Mouse (Mus musculus): ENCODE results near the gene Mcm6. TPM values are rescaled to one million over a fixed set of nuclear protein-coding genes. Genes with fewer than 3 reads are reported as not detected.

The Mcm6 gene
- 10 to 100 TPM; 15.3 to 22.4 TPM for total RNA-seq (2021)
- long read RNA-seq, experiment 1, full-length matches to known transcripts, result 77 of 88 reads
- long read RNA-seq, experiment 1, partial matches to known transcripts, result 3 of 88 reads
- long read RNA-seq, experiment 1, other reads (novel, unspliced or antisense), result 8 of 88 reads
- long read RNA-seq, experiment 2, transcript Mcm6-201 (17 exons, 2,910 nt), result major isoform, 31 of 34 reads
- long read RNA-seq, experiment 2, partial matches to known transcripts, result 3 of 34 reads
- long read RNA-seq, experiment 2, other reads (novel, unspliced or antisense), result 0 of 34 reads

DNA sequence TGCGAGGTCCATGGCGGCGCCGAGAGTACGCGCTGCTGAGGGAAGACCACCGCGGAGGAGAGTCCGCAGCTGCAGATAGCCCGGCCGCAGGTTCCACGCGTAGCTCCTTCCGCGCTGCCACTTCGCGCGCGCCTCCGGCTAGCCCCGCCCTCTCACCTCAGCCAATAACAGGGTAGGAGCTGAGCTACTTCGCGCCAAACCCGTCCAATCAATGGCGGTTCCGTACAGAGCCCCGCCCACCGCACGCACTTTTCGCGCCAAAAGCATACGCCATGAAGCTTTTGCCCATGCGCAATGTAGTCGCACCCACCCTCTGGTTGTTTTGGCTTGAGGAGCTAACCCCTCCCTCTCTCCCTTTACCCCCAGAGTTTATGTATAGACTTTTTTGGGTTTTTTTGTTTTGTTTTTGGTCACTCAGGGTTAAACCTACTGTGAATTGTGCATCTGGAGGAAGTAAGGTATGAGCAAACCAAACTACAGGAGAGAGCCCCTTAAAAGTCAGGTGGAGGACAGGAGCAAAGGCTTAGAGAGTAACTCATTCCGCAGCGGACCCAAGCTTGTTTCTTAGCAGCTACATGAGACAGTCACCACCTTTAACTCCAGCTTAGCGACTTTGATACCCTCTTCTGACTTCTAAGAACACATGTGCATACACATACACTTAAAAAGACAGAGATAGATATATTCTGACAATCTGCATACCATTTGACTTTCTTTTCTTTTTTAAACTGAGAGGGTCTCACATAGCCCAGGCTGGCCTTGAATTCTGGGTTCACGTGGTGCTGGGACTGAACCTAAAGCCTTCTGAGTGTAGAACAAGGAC lies at the start of gene Mcm6:
TSS of gene Mcm6 (minus strand) at position 111 of the 823 bp plus-strand sequence.
- peak; percentile 92 for DNase-seq

DNA sequence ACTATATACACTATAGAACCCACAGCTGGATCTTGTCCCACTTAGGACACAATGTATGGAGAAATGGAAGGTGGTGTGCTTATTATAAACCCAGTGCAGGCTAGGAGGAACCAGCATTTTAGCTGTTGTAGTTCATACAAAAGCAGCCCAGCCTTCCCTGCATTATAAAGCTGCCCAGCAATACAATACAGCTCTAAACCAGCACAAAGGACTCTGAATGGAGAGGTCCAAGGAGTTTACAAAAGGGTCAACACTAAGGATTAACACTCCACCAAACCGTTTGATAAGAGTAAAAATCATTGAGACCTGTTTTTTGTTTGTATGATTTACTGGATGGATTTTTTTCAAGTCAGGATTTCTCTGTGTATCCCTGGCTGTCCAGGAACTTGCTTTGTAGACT lies 47.4 kb upstream of the Mcm6 start:
- DNase-seq, result no peak

DNA sequence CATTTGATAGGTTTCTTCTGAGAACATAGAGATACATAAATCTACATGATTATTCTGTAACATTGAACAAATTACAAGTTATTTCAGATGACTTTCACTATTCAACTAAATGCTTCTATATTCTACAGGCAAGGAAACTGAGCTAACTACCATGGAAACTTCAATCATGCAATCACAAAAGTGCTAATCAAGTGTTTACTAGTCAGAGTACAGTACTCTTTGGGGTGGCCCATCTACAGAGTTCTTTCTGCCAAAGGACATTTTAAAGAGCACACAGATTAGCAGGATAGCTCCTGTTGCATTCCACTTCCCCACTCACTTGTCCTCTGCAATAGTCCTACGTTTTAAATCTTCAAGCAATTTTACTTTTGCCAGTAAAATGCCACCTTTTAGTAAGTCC lies 46.2 kb upstream of the Mcm6 start:
- no peak for DNase-seq

DNA sequence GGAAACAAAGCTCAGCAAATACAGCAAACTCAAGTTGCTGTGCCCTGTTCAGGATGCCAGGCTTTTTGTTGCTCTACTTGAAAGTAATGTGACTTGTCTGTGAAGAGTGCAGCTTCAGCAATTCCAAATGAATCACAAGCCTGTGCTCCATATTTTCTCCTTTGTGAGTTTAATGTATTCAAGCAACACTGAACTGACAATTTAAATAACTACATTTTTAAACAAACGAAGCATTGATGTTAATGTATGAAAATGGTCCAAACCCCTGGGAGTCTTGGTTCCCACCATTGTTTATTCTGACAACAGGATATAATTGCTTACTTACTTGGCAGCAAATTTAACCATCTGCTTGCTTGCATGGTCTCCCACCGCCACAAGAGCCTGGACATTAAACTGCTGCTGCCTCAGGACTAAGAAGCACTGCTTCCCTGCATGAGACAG lies 45.6 kb upstream of the Mcm6 start:
- DNase-seq, result no peak

DNA sequence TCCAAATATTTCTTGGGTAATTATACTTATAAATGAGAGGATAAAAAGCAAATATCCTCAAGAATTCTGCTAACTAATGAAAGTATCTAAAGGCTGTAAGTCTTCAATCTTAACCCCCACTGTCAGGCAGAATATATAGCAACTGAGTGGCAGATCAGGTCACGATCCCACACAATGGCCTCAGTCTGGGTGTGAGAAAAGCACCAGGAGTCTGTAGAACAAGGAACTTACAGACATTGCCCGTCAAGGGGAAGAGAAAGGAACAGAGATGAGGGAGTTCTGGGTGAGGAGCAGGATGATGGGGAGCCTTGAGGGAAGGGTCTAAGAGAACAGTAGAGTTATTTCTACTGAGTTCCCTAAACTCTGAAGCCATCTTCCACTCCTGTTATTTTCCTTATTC lies 41.5 kb upstream of the Mcm6 start:
- DNase-seq, result no peak

DNA sequence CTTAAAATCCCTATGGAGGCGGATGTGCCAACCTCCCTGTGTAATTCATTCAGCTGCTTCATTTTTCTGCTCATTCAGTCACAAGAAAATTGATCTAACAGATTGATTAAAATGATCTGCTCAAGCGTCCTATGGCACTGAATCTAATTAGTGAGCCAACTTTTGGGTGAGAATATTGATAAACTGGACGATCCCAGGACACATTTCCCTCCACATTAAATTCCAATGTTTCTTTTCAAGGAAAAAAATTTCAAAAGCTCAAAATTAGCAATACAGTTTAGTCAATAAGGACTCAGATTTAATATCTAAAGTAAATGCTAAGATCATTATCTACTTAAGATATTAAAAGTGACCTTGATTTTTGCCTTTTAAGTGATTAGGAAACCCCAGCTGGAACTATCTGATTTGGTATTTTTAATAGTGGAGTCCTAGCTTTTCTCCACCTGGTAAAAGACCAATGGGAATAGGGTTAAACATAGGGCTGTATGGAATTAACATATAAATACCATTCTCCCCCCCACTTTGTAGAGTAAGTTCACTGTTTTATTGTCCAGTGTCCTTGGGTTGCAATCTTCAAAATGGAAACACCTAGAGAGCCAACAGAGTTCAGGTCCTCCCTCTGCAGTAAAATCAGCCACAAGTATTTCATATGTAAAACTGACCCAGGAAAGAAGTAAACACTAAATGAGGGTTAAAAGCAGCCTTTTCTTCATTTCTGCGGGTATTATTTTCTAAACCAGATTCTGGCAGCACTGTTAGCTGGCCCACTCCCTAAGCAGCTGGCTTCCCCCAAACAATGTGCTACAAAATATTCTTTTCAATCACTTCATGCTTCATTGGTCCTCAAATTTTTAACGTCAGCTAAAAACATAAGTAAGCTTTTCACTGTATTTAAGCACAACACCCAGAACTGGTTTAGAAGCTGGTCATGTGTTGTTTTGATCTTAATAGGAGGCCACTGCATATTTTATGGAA lies 40.8 kb upstream of the Mcm6 start:
- no peak for DNase-seq

DNA sequence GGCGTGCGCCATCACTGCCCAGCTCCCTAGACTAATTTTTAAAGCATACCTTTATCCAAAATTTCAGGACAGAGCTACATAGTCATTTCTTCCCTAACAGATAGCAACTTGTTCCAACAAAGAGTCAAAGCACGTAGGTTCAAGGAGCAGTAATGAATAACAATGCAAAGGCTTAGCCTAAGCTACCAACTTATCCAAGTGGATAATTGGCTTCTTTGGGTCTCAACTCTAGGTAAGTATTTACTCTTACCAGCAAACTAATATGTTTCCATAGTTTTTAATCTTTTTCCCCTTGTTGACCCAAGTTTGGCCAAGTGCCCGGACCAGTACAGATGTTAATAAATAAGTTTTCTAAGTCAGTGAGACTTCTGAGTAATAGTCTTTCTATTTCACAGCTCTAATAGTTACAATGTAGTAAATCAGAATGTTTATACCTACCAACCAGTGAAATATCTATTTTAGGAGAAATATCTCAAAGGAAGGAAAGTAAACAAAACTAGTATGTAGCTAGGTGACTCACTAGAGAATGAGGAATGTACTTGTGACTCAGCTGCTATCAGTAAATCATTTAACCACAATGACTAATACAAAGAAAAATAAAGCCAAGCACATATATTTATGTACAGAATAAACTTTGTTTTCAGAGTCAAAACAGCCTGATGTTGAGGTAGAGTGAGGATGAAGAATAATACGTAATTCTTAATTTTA lies 39.4 kb upstream of the Mcm6 start:
- no peak for DNase-seq

DNA sequence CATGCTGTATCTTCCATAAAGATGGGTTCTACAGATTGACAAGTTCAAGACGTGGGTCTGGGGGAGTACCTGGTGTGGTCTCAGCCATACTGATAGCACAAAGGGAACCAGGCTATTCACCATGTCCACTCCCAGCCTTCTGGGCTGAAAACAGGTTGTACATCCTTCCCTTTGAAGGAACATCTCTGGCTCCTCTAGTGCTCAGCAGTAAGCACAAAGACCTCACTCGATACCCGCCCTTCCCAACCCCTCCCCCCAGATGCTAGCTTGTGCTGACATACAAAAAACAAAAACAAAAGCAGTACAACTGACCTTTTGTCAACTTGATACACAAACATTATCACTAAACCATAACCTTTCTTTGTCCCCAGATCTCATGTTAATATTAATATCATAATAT lies 35.2 kb upstream of the Mcm6 start:
- DNase-seq, result no peak

DNA sequence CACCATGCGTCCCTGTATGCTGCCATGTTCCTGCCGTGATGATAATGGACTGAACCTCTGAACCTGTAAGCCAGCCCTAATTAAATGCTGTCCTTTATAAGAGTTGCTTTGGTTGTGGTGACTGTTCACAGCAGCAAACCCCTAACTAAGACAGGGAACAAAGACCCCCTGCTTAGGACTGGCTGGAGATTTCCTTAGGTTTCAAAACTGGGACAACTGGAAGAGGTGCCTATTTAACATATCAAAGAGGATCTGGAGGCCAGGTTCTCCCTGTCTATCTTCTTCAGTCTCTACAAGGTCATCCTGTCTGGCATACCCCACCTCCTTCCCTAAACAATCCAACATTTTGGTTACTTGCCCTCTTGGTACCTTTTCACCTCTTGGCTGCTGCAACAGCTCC lies 32.9 kb upstream of the Mcm6 start:
- no peak for DNase-seq

DNA sequence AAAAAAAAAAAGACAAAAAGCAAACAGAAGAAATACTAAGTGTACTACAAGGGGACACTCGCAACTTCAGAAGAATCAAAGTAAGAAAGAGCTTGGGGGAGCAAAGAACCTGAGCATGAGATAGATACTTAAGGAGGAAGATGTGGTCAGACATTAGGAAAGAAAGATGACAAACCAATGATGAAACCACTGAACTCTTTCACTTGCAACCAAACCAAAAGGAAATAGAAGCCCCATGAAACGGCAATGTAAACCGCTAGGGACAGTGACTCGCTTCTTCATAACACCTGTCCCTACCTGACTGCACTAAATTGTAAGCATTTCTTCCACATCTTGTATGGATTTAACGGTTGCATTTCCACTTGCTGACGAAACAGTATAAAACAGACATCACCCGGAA lies 27.0 kb upstream of the Mcm6 start:
- no peak for DNase-seq

DNA sequence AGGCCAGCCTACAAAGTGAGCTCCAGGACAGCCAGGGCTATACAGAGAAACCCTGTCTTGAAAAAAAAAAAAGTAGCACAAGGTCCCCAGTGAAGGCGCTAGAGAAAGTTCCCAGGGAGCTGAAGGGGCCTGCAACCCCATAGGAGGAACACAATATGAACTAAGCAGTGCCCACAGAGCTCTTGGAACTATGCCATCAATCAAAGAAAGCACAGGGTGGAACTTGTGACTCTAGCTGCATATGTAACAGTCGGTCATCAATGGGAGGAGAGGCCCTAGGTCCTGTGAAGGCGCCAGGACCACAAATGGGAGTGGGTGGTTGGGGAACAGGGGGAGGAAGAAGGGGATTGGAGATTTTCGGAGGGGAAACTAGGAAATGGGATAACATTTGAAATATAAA lies 17.4 kb upstream of the Mcm6 start:
- no peak for DNase-seq

DNA sequence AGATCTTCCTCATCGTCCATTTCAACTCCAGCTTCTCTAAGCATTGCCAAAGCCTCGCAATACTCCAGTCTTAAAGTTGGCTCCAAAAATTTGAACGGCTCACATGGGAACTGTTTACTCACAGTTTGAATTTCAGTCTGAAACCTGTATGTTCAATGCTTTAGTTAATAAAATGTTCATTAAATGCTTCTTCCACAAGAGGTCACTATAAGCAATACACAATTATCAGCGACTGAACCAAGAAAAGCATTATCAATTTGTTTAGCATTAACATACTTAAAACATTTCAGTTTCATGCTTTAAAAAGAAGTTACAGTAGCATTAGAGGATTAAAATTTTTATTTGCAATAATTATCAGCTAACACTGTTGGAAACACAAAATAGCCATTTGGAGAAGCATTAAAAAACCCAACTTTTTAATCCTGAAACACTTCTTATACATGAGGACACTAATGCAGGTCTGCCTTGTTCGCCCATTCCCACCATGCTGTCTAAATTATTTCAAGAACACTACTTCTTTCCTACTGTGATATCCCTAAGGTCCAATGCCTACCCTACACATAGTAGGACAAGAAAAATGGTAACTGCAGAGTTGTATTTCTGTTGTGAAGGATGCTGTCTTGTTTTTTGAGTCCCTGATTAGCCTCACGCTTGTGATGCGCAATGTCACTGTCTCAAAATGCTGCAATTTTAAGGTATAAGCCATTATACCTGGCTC lies 12.8 kb upstream of the Mcm6 start:
- no peak for DNase-seq

DNA sequence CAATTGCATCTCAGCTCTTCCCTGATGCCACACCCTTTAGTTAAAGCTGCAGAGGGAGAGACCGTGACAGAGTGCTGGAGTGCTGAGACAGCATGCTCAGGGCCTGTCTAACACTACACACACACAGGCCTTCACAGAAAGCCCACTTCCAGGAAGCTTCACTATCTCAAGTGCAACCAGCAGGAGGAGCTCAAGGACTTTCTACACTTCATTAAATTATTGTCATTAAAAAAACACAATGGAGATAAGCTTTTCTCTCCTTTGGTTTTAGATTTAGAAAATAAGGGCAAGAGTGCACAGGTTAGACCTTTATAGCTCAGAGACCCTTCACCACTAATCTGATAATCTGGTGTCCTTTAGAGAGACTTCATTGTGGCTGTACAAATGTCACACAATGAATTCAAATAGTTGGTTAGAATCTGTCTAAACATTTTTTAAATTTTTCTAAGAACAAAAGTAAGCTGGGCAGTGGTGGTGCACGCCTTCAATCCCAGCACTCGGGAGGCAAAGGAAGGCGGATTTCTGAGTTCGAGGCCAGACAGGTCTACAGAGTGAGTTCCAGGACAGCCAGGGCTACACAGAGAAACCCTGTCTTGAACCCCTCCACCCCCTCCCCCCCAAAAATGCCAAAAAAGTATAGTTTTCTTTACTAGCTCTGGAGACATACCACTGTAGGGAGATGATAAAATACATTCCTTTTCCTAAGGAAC lies 9.4 kb upstream of the Mcm6 start:
- DNase-seq, result peak; percentile 45

DNA sequence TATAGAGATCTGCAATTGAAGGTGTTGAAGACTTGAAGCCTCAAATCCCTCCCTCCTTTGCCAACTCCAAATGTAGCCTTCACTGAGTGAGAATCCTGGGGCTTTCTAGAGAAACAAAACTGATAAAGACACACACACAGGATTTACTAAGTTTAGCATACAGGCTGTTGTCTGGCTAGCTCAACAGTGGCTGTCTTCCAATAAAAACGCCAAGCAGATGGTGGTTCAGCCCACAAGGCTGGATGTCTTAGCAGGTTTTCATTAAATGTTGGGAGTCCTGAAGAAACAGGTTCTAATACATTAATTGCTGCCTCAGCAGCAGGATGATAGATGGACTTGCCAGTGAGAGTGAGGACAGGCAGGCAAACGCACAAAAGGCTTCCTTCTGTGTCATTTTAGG lies 1.1 kb upstream of the Mcm6 start:
- no peak for DNase-seq

DNA sequence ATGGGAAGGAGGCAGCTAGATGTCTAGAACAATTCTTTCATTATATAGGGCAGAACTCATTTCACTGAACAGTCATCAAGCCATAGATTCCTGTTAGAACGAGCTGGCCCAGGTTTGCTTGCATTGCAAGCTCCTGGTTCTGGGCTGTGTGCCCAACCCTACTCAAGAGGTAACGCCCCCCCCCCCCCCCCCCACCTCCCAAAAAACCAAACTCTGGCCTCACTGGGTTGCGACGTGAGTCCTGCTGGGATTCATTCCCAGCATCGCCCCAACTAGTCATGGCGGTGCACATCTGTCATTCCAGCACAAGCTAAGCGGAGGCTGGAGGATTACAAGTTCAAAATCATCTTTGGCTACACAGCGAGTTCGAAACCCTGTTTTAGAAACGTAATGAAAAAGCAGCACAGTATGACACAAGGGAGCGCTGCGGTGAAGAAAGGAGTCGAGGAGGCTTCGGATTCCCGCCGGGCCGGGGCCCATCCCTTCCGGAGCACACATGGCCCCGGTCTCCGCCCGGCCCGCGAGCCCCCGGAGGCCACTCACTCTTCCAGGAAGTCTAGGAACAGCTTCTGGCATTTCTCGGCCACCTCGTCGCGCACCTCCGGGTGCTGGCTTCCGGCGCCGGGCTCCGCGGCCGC lies 429 bp downstream of the Mcm6 start:
- DNase-seq, result peak; percentile 10

DNA sequence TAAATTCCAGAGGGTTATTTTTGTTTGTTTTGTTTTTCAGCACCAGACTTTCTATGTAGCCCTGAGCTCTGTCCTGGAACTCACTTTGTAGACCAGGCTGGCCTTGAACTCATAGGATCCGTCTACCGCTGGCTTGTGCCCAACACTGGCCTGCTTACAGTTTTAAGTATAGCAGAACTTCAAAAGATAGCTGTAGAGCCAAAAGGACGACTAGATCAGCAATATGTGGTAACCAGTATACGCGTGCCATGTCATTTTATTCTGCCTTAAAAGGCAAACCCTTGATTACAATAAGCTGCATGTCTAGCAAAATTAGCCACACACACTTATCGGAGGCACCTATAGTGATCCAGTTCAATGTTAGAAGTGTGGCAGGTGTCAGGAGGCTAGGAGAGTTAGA lies 1.2 kb downstream of the Mcm6 start:
- DNase-seq, result no peak

DNA sequence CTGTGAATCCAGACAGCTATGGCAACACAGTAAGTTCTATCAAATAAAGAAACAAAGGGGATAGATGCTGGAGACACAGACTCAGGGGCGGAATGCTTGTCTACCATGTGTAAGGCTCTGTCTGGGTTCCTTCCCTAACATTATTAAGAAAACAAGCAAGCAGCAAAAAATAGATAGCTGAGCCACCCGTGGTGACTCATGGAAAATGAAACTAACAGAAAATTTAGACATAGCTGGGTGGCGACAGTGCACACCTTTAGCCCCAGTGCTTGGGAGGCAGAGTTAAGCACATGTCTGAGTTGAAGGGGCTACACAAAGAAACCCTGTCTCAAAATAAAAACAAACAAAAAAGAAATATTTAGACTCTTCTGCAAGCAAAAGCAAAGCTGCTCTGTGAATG lies 2.0 kb downstream of the Mcm6 start:
- DNase-seq, result no peak

DNA sequence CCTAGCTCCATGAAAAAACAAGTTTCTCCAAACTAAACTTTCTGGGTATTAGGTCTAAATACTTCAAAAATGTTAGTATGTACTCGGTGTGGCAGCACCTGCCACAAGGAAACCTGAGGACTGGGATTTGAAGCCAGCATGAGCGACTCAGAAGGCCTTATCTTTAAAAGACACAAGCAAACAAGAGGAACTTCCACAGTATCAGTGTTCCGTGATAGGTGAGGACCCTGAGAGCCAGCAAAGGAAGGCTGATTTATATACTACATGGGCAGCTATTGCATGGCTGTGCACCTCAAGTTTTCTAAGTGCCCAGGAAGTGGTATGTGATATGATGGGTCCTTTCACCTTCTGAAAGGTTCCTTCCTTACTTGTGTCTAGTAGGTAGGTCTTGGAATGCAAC lies 6.4 kb downstream of the Mcm6 start:
- DNase-seq, result no peak

DNA sequence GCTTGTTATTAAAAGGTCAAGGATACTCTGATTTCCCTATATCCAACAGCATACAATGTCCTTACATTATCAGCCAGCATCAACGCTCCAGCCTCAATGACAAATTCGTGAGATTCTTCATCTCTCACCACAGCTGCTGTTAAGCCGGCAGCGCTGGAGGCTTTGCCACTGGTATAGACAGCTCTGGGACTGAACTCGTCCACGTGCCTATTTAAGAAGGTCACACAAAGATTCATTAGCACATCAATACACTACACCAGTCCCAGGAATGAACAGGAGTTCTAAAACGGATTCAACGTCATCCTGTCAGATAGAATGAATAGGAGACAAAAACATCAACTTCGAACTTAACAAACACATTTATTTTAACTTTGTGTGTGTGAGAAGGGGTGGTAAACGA lies 15.2 kb downstream of the Mcm6 start:
- DNase-seq, result no peak

DNA sequence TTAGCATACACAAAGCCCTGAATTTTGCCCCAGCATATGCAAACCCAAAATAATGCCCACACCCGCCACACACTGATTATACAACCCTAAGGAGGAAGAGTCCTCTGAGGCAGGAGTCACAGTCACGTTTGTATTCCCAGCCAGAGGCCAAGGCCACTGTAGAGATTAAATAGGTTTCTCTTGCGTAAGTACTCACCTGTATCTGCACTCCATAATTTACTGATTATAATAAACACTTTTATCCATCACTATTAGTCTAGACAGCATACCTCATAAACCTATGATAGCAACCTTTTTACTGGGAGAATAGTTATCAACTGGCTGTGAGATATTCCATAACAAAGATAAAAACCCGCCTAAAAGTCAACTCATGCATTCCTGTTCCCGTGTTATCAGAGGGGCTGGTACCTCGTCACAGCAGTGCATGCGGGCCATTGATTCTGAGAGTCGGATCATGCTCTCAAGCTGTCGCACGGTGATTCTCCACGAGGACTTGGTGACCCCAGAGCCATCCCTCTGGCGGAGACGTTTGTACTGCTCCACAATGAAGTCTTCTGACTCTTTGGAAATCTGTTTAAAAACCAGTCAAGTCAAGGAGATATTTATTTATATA lies 21.6 kb downstream of the Mcm6 start:
- no peak for DNase-seq
